Mouse (Mus musculus): ENCODE measurements around the gene Gopc. TPM values are rescaled to one million over a fixed set of nuclear protein-coding genes. Genes with fewer than 3 reads are reported as not detected.
"Not testable (repeated sequence)": the region's sequence is repeated elsewhere in the genome, so short reads cannot be mapped to it uniquely, and the experiment has no call there.

Gene Gopc
- polyA plus RNA-seq, 2 experiments from 2014 or later, result 6.2 to 6.3 TPM

DNA sequence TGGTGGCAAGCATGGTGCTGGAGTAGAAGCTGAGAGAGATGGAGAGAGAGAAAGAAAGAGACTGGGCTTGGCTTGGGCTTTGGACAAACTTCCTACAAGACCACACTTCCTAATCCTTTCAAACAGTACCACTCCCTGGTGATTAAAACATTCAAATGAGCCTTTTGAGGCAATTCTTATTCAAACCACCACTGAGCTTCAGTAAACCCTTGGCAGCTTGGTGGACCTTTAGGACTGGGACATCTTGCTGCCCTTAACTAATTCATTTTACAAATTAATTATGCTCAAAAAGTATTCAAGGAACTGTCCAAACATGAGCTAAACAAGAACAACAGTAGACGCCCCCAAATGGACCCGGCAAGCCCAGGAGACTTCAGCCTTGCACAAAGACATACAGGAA lies 86.0 kb downstream of the Gopc start:
- no peak for ATAC-seq

DNA sequence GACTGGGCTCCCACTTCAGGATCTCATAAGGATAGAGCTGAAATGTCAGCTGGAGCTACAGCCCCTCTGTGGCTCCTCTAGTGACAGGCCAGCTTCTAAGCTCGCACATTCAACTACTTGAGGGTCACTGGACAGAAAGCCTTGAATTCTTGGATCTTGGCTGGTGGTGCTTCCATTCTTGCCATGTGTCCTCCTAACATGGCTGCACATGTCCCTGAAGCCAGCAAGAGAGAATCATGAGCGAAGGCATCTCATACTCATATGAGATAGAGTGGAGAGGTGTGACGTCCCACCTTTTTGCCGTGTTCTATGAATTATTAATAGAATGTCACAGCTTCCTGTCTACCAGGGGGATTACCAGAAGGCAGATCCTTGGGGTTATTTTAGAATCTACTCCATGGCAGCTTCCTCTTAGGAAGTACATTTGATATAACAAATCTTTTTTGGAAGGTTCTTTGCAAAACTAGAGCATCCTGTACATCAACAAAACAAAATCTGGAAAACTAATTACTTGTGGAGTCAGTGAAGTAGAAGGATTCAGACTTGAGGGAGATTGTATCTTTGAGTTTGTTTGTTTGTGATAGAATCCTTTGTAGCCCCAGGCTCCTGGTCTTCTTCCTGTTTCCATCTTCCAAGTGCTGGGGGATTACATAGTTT lies 87.9 kb downstream of the Gopc start:
- no peak for ATAC-seq

DNA sequence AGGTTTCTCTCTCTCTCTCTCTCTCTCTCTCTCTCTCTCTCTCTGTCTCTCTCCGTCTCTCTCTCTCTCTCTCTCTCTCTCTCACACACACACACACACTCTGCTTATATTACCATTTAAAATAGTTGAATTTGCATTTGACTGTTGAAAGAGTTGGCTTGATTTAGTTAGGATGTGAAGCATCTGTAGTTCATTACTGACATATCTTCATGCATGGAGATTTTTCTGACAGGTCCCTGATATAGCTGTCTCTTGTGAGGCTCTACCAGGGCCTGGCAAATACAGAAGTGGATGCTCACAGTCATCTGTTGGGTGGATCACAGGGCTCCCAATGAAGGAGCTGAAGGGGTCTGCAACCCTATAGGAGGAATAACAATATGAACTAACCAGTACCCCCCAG lies 89.5 kb downstream of the Gopc start:
- not testable (repeated sequence) for ATAC-seq

GRCm38 (mm10) chr10:52289261-52289660 lies 92.7 kb downstream of the Gopc start:
- no peak for ATAC-seq

DNA sequence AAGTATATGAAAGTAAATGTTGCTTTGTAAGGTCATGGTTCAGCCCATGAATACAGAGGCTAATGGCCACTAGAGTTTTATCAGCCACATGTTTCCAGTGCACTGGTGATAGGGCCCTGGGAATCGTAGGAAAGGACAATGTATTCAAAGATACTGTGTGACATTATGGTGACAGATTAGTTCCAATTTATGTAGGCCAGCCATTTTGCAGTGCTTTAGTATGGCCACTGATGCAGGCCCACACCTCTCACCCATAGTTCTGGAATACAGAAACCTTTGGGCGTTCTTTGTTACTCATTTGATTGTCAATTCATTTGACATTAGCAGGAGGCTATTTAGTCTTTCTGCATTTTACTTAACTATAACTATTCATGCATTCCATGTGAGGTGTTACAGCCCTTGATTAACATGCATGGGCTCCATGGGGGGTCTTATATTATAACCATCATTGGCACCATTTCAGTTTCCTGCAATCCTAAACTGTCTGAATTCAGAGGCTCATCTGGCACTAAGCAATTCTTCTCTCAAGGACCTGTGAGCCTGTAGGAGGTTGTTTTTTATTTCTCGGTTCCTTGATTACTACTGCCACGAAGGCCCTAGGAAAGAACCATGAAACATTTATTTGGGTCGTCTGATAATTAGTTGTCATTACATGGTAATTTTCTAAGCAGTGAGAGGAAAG lies 93.9 kb downstream of the Gopc start:
- no peak for ATAC-seq

Other genes starting within 250 kb of the Gopc start
- not detected for gene Ros1, start 186.9 kb downstream of the Gopc start, polyA plus RNA-seq (2017; shearing (Covaris generic))
- under 1 TPM in 1 of 2 experiments, not detected in 1; 0.07 TPM for gene Dcbld1, start 148.5 kb downstream of the Gopc start, polyA plus RNA-seq (2017; shearing (Covaris generic))
- not detected for gene Gm26741, start 23.4 kb downstream of the Gopc start, polyA plus RNA-seq (2017; shearing (Covaris generic))
- not detected for gene Nepn, start 6.8 kb upstream of the Gopc start, polyA plus RNA-seq (2017; shearing (Covaris generic))
- 1 to 10 TPM; 7.5 to 8.7 TPM for gene Nus1, start 35.4 kb upstream of the Gopc start, polyA plus RNA-seq (2017; shearing (Covaris generic))

Data from activated CD4-positive, CD25-positive, alpha-beta regulatory T cell, adult 4 months (primary cell).